Mouse (Mus musculus): Measurements from ENCODE around the gene Ero1lb. TPM values are rescaled to one million over a fixed set of nuclear protein-coding genes. Genes with fewer than 3 reads are reported as not detected.

Gene Ero1lb
- total RNA-seq (2017) = 8.8 and 9.0 TPM in 2 replicates

DNA sequence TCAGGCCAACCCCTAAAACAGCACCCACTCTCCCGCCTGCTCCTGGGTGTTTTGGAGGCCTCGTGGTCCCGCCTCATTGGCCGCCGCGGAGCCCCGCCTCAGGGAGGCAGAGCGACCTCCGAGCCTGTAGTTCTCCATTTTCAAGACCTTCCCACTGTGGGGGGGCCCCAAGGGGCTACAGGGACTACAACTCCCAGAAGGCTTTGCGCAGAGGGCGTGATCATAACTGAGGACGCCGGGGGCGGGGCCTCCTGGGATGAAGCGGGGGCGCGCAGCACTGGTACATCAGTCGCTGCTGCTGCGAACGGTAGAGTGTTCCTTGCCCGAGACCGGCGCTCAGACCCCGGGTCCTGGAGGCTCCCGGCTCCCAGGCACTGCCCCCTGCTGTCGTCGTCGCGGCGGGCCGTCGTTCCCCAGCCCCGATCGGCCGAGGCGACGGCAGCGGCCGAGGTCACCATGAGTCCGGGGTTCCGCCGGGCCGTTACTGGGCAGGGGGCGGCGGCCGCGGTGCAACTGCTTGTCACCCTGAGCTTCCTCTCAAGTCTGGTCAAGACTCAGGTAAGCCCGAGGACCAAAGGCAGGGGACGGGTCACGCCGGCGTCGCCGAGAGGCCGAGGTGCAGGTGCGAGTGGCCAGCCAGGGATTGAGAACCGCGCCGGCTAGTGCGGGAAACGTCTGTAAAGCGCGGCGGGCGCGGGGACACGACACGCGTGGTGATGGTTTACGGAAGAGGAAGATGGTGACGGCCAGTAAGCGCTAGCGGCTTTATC is at the start of gene Ero1lb:
Ero1lb (plus strand) TSS at position 254 of the 770 bp plus-strand sequence.
- ATAC-seq (replicated peaks; ENCODE audit: low read depth, poor library complexity, severe bottlenecking) = peak; percentile 95

GRCm38 (mm10) chr13:12519371-12519770 is 46.3 kb upstream of the Ero1lb start:
- peak; percentile 31 for ATAC-seq (replicated peaks; ENCODE audit: low read depth, poor library complexity, severe bottlenecking)

DNA sequence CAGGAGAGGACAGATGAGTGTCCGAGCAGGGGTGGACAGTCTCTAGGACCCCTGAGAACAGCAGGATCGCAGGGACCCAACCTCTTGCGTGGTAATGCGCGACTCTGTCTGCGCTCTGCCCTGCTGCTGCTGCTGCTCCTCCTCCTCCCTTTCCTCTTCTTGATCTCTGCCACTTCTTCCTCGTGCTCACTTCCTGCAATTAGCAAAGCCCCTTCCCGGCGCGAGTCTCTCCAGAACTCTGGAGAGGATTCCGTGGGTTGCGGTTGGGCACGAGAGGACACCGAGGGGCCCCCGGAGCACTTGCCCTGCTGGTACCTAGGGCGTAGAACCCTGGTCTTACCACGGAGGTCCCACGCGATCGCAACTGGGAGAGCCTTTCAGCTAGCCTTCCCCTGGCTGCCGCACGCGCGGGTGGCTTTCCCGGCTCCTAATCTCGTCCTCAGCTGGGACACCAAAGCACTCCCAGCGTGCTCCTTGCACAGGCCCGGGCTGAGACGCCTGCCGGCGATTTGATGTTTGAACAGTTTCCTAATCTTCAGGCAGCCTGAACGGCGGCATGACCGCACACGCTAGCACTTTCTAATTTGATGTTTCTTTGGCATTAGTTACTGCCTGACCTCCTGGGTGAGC is 45.6 kb upstream of the Ero1lb start, which contains the start of gene Edaradd:
Edaradd (minus strand) TSS at position 484 of the 630 bp plus-strand sequence.
- ATAC-seq (replicated peaks; ENCODE audit: low read depth, poor library complexity, severe bottlenecking) = peak; percentile 89

DNA sequence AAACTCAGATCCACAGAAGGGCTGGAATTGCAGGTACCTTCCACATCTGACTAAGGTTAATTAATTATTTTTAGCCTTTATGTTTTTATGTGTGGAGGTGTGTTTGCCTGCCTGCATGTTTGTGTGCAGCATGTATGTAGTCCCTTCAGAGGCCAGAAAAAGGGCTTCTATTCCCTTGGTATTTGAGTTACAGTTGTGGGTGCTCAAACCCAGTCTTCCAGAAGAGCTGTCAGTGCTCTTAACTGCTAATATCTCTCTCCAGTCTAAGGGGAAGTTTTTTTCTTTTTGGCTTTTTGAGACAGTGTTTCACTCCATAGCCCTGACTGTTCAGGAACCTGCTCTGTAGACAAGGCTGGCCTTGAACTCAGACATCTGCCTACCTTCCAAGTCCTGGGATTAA is 43.3 kb upstream of the Ero1lb start:
- no peak for ATAC-seq (replicated peaks; ENCODE audit: low read depth, poor library complexity, severe bottlenecking)

- ATAC-seq (replicated peaks; ENCODE audit: low read depth, poor library complexity, severe bottlenecking) = 0 out of 2 replicates have a peak, but pooled peaks have one; percentile 47
Measured at GRCm38 (mm10) chr13:12525678-12526077, 40.0 kb upstream of the Ero1lb start.

DNA sequence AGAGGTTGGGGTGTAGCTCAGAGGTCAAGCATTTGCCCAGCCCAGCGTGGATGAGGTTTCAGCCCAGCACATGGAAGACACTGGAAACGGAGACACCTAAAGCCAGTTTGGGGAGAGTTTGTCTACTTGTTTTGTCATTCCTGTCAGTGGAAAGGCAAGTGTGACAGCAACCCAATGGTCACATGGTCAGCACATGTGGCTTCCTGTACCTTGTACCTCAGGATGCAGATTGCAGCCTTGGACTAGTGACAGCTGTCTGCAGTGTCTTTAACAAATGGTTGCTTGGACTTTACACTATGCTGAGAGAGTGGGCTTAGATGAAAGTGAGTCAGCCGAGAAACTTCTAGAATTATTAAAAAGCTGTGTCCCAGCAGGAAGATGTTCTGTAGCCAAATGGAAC is 31.0 kb upstream of the Ero1lb start:
- no peak for ATAC-seq (replicated peaks; ENCODE audit: low read depth, poor library complexity, severe bottlenecking)

DNA sequence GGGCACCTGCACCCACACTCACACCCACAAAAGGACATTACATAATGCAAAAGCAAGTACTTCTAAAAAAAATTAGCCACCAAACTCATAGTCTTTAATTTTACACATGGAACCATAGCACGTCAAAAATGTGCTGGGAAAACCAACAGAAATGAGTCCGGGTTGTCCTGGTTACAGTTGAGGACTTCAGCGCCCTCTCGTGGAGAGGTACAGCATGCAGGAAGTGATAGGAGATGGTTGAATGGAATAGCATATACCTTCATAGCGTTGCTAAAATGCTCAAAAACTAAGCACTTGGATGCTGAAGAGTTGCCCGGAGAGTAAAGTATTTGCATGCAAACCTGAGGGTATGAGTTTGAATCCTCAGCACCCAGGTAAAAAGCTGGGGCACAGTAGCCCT is 27.7 kb upstream of the Ero1lb start:
- peak; percentile 48; the same call in 1 of the 2 replicates for ATAC-seq (replicated peaks; ENCODE audit: low read depth, poor library complexity, severe bottlenecking)

DNA sequence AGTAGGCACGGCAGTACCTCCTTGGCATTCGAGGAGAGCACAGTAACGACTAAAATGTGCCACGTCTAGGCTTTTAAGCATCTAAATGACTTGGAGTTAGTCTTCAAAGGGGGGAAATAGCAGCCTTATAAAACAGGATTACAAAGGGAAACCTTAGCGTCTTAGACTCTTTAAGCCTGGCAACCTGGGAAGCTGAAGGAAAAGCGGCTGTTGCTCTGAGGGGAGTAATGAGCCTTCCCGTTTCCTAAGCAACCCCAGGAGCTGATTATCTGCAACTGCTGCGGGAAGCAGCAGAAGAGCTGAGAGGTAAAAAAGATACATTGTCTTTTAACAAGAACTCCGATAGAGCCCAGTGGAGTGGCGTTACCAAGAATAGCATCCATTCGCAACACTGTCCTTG is 26.0 kb upstream of the Ero1lb start:
- ATAC-seq (replicated peaks; ENCODE audit: low read depth, poor library complexity, severe bottlenecking) = no peak

- no peak for ATAC-seq (replicated peaks; ENCODE audit: low read depth, poor library complexity, severe bottlenecking)
Measured at GRCm38 (mm10) chr13:12540119-12540518, 25.6 kb upstream of the Ero1lb start.

DNA sequence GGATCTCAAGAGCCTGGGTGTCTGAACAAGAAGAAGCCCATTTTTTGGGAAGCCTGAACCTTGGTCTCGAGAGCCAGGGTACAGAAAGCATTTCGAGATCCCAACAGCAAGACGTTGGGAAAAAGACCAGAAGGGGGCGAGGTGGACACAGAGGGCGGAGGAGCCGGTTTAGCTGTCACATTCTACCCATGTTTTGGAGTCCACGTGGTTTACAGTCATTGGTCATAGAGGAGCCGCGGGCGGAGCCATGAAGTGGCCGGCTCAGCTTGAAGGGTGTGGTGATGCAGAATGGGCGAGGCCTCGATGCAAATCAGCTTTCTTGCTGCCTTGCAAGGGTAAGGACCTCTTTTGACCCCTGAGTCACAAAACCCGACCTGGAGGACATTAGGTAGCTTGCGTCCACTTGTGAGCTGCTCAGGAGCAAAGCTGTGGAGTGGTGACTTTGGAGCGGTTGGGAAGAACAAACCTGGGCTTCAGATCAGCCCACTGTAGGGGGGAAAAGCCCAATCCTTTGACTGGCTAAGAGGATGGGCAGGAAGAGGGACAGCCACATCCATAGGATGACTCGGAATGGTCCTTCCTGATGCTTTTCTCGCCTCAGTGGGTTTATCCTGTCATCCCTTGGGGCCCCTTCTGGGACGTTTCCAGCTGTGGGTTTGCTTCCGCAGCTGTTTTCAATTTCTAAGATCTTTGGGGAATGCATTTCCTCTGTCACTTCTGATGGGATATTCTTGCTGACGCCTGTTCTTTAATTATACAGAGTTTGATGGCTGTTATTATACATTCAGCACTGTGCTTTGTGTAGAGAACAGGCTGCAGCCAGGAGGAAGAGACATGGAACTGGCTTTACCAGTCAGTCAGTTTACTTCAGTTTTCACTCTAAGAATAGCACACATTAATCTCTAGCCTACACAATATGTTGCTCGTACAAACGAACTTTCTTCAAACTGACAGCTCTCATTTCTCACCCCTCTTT is 23.4 kb upstream of the Ero1lb start:
- peak; percentile 99 for ATAC-seq (replicated peaks; ENCODE audit: low read depth, poor library complexity, severe bottlenecking)

- no peak for ATAC-seq (replicated peaks; ENCODE audit: low read depth, poor library complexity, severe bottlenecking)
Measured at GRCm38 (mm10) chr13:12543246-12543645, 22.4 kb upstream of the Ero1lb start.

GRCm38 (mm10) chr13:12543880-12544568 is 21.6 kb upstream of the Ero1lb start:
- ATAC-seq (replicated peaks; ENCODE audit: low read depth, poor library complexity, severe bottlenecking) = no peak

GRCm38 (mm10) chr13:12554211-12554610 is 11.5 kb upstream of the Ero1lb start:
- ATAC-seq (replicated peaks; ENCODE audit: low read depth, poor library complexity, severe bottlenecking) = no peak

- ATAC-seq (replicated peaks; ENCODE audit: low read depth, poor library complexity, severe bottlenecking) = no peak
Measured at GRCm38 (mm10) chr13:12559044-12559443, 6.6 kb upstream of the Ero1lb start.

GRCm38 (mm10) chr13:12559462-12560120 is 6.1 kb upstream of the Ero1lb start:
- ATAC-seq (replicated peaks; ENCODE audit: low read depth, poor library complexity, severe bottlenecking) = no peak

DNA sequence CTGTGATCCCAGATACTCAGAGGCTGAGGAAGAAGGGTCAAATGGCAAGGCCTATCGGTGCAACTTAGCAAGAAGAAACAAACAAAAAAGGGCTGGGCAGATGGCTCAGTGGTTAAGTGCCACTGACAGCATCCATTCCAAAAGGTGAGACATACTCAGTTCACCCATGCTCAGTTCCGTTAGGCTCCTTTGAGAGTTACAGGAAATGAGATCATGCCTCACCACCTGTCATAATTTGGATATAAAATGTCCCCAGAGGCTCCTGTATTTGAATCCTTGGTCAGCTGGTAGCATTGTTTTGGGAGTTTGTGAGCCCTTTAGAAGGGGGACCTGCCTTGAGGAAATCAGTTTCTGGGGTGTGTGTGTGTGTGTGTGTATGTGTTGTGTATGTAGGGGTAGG is 3.9 kb upstream of the Ero1lb start:
- ATAC-seq (replicated peaks; ENCODE audit: low read depth, poor library complexity, severe bottlenecking) = no peak

DNA sequence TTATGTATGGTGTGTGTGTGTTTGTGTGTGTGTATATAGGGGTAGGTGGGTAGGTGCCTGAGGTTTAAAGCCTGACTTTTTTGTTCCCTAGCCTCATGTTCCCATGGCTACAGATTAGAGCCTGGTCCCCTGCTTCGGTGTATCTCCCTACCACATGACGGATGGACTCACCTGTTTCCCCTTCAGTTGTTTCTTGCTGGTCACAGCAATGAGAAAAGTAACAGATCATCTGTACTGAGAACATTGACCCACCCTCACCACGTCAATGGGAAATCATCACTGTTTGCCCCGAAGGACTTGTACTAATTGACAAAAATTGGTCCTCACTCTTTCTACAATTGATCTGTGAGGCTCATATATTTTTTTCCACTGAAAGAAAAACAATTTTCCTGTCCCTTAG is 3.4 kb upstream of the Ero1lb start:
- ATAC-seq (replicated peaks; ENCODE audit: low read depth, poor library complexity, severe bottlenecking) = no peak

GRCm38 (mm10) chr13:12567936-12568335 is 2.3 kb downstream of the Ero1lb start:
- no peak for ATAC-seq (replicated peaks; ENCODE audit: low read depth, poor library complexity, severe bottlenecking)
